Mouse (Mus musculus) MEL (cell line): ENCODE results near the gene Lpgat1. TPM values are rescaled to one million over a fixed set of nuclear protein-coding genes. Genes with fewer than 3 reads are reported as not detected.

Experiments used
- DNase-seq: peaks from one replicate; pipeline ENCODE4 v3.0.0; 2011; ENCODE audit warnings: low read depth, low spot score
- H3K27ac ChIP-seq: 2 replicates; pipeline ENCODE4 v1.5.1; 2012; ENCODE audit warnings: low read depth, mild to moderate bottlenecking, control low read depth, low read length, moderate library complexity; ENCODE audit not compliant: control insufficient read depth
- H3K27me3 ChIP-seq, 2 experiments: fragments of 150-350 bp in 1 of 2; sonication (generic) in 1 of 2; 2 replicates each; pipeline ENCODE4 v1.6.1; 2012; ENCODE audit warnings: low read length in 2 of 2, mild to moderate bottlenecking in 2 of 2, improper control_type of control experiment in 1 of 2, moderate library complexity in 1 of 2; ENCODE audit not compliant: insufficient read depth in 2 of 2, control insufficient read depth in 1 of 2
- H3K36me3 ChIP-seq, 2 experiments: 2 replicates each; pipeline ENCODE4 v1.6.1; 2012 to 2014; ENCODE audit warnings: low read length in 2 of 2, improper control_type of control experiment in 1 of 2, inconsistent platforms in 1 of 2, mild to moderate bottlenecking in 1 of 2; ENCODE audit not compliant: insufficient read depth in 2 of 2, control insufficient read depth in 1 of 2
- H3K4me1 ChIP-seq, 2 experiments: fragments of 150-350 bp in 1 of 2; sonication (generic) in 1 of 2; 2 replicates each; pipeline ENCODE4 v1.6.1; 2012; ENCODE audit warnings: low read length in 2 of 2, improper control_type of control experiment in 1 of 2, mild to moderate bottlenecking in 1 of 2; ENCODE audit not compliant: insufficient read depth in 2 of 2, control insufficient read depth in 1 of 2
- H3K4me3 ChIP-seq, 2 experiments: fragments of 150-350 bp in 1 of 2; sonication (generic) in 1 of 2; 2 replicates each; pipeline ENCODE4 v1.5.1; 2012; ENCODE audit warnings: low read depth in 2 of 2, low read length in 2 of 2, mild to moderate bottlenecking in 2 of 2, moderate library complexity in 2 of 2, control low read depth in 1 of 2, improper control_type of control experiment in 1 of 2; ENCODE audit not compliant: control insufficient read depth in 1 of 2, insufficient read depth in 1 of 2
- H3K79me2 ChIP-seq: 2 replicates; pipeline ENCODE4 v1.6.1; 2012; ENCODE audit warnings: mild to moderate bottlenecking, low read length, moderate library complexity; ENCODE audit not compliant: control insufficient read depth, poor library complexity, insufficient read depth
- H3K9ac ChIP-seq: 2 replicates; pipeline ENCODE4 v1.6.1; 2012; ENCODE audit warnings: low read depth, mild to moderate bottlenecking, control low read depth, low read length, moderate library complexity; ENCODE audit not compliant: control insufficient read depth, poor library complexity, severe bottlenecking
- H3K9me3 ChIP-seq: fragments of 150-350 bp; sonication (generic); replicated peaks from 2 replicates; pipeline ENCODE4 v1.6.1; 2012; ENCODE audit warnings: mild to moderate bottlenecking, low read length, improper control_type of control experiment, moderate library complexity; ENCODE audit not compliant: insufficient read depth
- CHD2 ChIP-seq: IDR thresholded peaks from 2 replicates; pipeline ENCODE4 v1.6.1; 2011; ENCODE audit warnings: low read length, improper control_type of control experiment
- E2F4 ChIP-seq: IDR thresholded peaks from 2 replicates; pipeline ENCODE4 v1.6.1; 2011; ENCODE audit warnings: low read depth, low read length, improper control_type of control experiment, borderline replicate concordance
- ELF1 ChIP-seq: IDR thresholded peaks from 2 replicates; pipeline ENCODE4 v1.6.1; 2014; ENCODE audit warnings: low read depth, mild to moderate bottlenecking, inconsistent platforms, low read length, improper control_type of control experiment, moderate library complexity
- ETS1 ChIP-seq: IDR thresholded peaks from 2 replicates; pipeline ENCODE4 v1.6.1; 2012; ENCODE audit warnings: low read depth, mild to moderate bottlenecking, inconsistent platforms, low read length, improper control_type of control experiment, moderate library complexity
- GABPA ChIP-seq: IDR thresholded peaks from 2 replicates; pipeline ENCODE4 v1.6.1; 2012; ENCODE audit warnings: low read depth, mild to moderate bottlenecking, inconsistent platforms, low read length, improper control_type of control experiment, moderate library complexity
- GATA1 ChIP-seq: IDR thresholded peaks from 2 replicates; pipeline ENCODE4 v1.6.1; 2011; ENCODE audit warnings: low read depth, low read length, improper control_type of control experiment
- JUND ChIP-seq: IDR thresholded peaks from 2 replicates; pipeline ENCODE4 v1.6.1; 2011; ENCODE audit warnings: low read depth, mild to moderate bottlenecking, improper control_type of control experiment, low read length
- MAFK ChIP-seq: IDR thresholded peaks from 2 replicates; pipeline ENCODE4 v1.6.1; 2011; ENCODE audit warnings: low read depth, mild to moderate bottlenecking, low read length, improper control_type of control experiment, borderline replicate concordance
- MAX ChIP-seq: IDR thresholded peaks from 2 replicates; pipeline ENCODE4 v1.6.1; 2011; ENCODE audit warnings: low read length, improper control_type of control experiment
- MAZ ChIP-seq: IDR thresholded peaks from 2 replicates; pipeline ENCODE4 v1.6.1; 2012; ENCODE audit warnings: low read depth, mild to moderate bottlenecking, inconsistent platforms, low read length, improper control_type of control experiment
- MXI1 ChIP-seq: IDR thresholded peaks from 2 replicates; pipeline ENCODE4 v1.6.1; 2011; ENCODE audit warnings: mild to moderate bottlenecking, low read depth, low read length, improper control_type of control experiment
- NELFE ChIP-seq: IDR thresholded peaks from 2 replicates; pipeline ENCODE4 v1.6.1; 2011; ENCODE audit warnings: low read depth, low read length, improper control_type of control experiment
- NRF1 ChIP-seq: IDR thresholded peaks from 2 replicates; pipeline ENCODE4 v1.6.1; 2014; ENCODE audit warnings: low read depth, mild to moderate bottlenecking, inconsistent platforms, low read length, improper control_type of control experiment, moderate library complexity; ENCODE audit not compliant: poor library complexity, insufficient read depth, severe bottlenecking
- POLR2AphosphoS5 ChIP-seq: IDR thresholded peaks from 2 replicates; pipeline ENCODE4 v1.6.1; 2012; ENCODE audit warnings: low read depth, borderline replicate concordance, mild to moderate bottlenecking, inconsistent platforms, low read length, moderate library complexity, mixed read lengths
- RCOR1 ChIP-seq: IDR thresholded peaks from 2 replicates; pipeline ENCODE4 v1.6.1; 2012; ENCODE audit warnings: low read depth, mild to moderate bottlenecking, inconsistent platforms, low read length, improper control_type of control experiment
- TAL1 ChIP-seq: IDR thresholded peaks from 2 replicates; pipeline ENCODE4 v1.6.1; 2012; ENCODE audit warnings: mild to moderate bottlenecking, inconsistent platforms, low read length, moderate library complexity, mixed read lengths
- TBP ChIP-seq: IDR thresholded peaks from 2 replicates; pipeline ENCODE4 v1.8.0; 2011; ENCODE audit warnings: low read depth, low read length, improper control_type of control experiment
- TCF12 ChIP-seq: IDR thresholded peaks from 2 replicates; pipeline ENCODE4 v1.6.1; 2014; ENCODE audit warnings: low read depth, mild to moderate bottlenecking, inconsistent platforms, low read length, improper control_type of control experiment, moderate library complexity
- USF1 ChIP-seq: IDR thresholded peaks from 2 replicates; pipeline ENCODE4 v1.6.1; 2014; ENCODE audit warnings: low read depth, mild to moderate bottlenecking, inconsistent platforms, low read length, improper control_type of control experiment, moderate library complexity
- USF2 ChIP-seq, 2 experiments: IDR thresholded peaks; 2 replicates each; pipeline ENCODE4 v1.6.1; 2011 to 2012; ENCODE audit warnings: improper control_type of control experiment in 2 of 2, low read length in 2 of 2, borderline replicate concordance in 1 of 2, inconsistent platforms in 1 of 2, low read depth in 1 of 2, mild to moderate bottlenecking in 1 of 2; ENCODE audit not compliant: insufficient read depth in 1 of 2
- ZC3H11A ChIP-seq: IDR thresholded peaks from 2 replicates; pipeline ENCODE4 v1.6.1; 2012; ENCODE audit warnings: low read depth, mild to moderate bottlenecking, inconsistent platforms, low read length, improper control_type of control experiment
- ZKSCAN1 ChIP-seq: IDR thresholded peaks from 2 replicates; pipeline ENCODE4 v1.6.1; 2012; ENCODE audit warnings: low read depth, mild to moderate bottlenecking, inconsistent platforms, low read length, improper control_type of control experiment, moderate library complexity
- polyA plus RNA-seq, 2 experiments: library from polyadenylated mRNA; stranded (reverse) in 1 of 2; unstranded in 1 of 2; fragments of >175 nt in 1 of 2; fragments of >200 nt in 1 of 2; gene quantifications; 2 replicates each; pipeline versions ENCODE4 v1.2.1 to v1.2.4; 2012; ENCODE audit warnings: low replicate concordance in 2 of 2, low read depth in 1 of 2; ENCODE audit not compliant: insufficient read length in 2 of 2, insufficient read depth in 1 of 2, missing spikeins in 1 of 2
- total RNA-seq: library from RNA; depleted of rRNA; stranded (reverse); fragments of 300-350 nt; gene quantifications from 2 replicates; pipeline ENCODE4 v1.2.3, GENCODE M21; 2012

Lpgat1 gene
- total and polyA plus RNA-seq, 3 experiments: not detected

DNA sequence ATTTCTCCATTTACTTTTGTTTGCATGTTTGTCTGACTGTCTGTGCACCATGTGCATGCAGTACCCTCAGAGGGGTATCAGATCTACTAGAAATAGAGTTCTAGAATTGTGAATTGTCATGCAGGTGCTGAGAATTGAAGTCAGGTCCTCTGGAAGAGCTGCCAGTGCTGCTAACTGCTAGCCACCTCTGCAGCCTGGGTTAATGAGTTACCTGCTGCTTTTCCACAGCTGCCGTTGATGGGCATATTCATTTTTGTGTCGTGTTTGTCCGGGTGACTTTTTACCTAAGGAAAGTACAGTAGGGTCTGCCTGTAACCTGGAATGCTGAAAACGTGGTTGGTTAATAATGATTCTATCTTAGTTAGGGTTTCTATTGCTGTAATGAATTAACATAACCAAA lies 24.0 kb downstream of the Lpgat1 start:
- H3K9me3 ChIP-seq: no peaks in the 10 kb centered on the region
- H3K36me3 ChIP-seq: no peaks in the 10 kb centered on the region
- no peak for DNase-seq

GRCm38 (mm10) chr1:191748431-191748830 lies 30.8 kb downstream of the Lpgat1 start:
- Histone ChIP-seq H3K79me2 (no peaks in the 10 kb centered on the region), H3K27ac (no peak overlapping the region), H3K9ac (no peak overlapping the region), H3K9me3 (no peaks in the 10 kb centered on the region), H3K4me3 (no peak overlapping the region), H3K4me1 (no peaks in the 10 kb centered on the region), H3K27me3 (peaks cover 0 to 14% of the 10 kb centered on the region in 2 experiments; a peak in 2 of 4 replicates), H3K36me3 (no peaks in the 10 kb centered on the region)
- TF ChIP-seq NRF1 (no peak), TAL1 (no peak), RCOR1 (no peak), ELF1 (no peak), USF1 (no peak), ZKSCAN1 (no peak), TCF12 (no peak), NELFE (no peak), JUND (no peak), CHD2 (no peak), GABPA (no peak), USF2 (IDR thresholded peaks at IDR 0.05; ENCODE audit: borderline replicate concordance in 1 of 2, insufficient read depth in 1 of 2, low read depth in 1 of 2, low read length in 2 of 2) (no peak), ZC3H11A (no peak)
- no peak for DNase-seq

More for the DNA sequence above, 24.0 kb downstream of the Lpgat1 start:
- Histone ChIP-seq H3K27ac (no peak overlapping the region), H3K4me3 (no peak overlapping the region), H3K9ac (no peak overlapping the region), H3K79me2 (no peaks in the 10 kb centered on the region), H3K4me1 (no peaks in the 10 kb centered on the region), H3K27me3 (peaks cover 0 to 2% of the 10 kb centered on the region in 2 experiments)
- TF ChIP-seq MAZ: no peak
- TF ChIP-seq E2F4: no peak
- TF ChIP-seq TCF12: no peak
- no peak for TF ChIP-seq MAX
- no peak for TF ChIP-seq ELF1
- no peak for TF ChIP-seq MAFK
- no peak for TF ChIP-seq MXI1
- no peak for TF ChIP-seq POLR2AphosphoS5
- no peak for TF ChIP-seq GATA1
- TF ChIP-seq RCOR1: no peak
- TF ChIP-seq TBP: no peak
- TF ChIP-seq NRF1: no peak
- TF ChIP-seq ETS1: no peak
